Comparison of ENCODE assay signal across 18 mouse cellular contexts in the genomic region with DNA sequence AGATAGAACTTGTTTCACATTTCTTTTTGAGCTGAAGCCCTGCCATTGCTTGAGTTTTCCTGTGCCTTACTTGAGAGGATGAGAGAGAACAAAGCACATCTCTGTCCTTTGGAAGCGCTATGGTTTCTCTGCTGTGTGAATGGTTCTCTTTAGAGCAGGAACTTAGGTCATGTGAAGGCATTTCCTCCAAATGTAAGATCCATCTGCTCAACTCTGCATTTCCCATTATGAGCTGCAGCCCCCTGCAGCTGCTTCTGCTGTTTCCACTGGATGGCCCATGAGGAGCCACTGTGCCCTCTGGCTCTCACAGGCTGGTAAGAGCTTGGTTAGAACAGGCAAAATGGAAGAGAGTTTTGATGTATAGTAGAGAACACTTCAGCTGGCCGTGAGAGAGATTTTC.
DNase-seq lines count a peak whose midpoint lies in the region; ATAC-seq and TF ChIP-seq lines count a peak whose summit lies in the region.
"Had no signal": no experiment of that assay in that cellular context is flagged by ENCODE, and none has a peak within 500 bp of the region (broad histone marks: within the 10 kb centered on the region; RNA-seq: fewer than 3 reads in every experiment).

No protein-coding gene starts in this region.

- H3K36me3 ChIP-seq in forebrain, postnatal 0 days (ENCODE audit: insufficient read depth) = no peaks in the 10 kb centered on the region
- H3K36me3 ChIP-seq in forebrain, embryonic 14.5 days (ENCODE audit: control insufficient read depth, insufficient read depth, low read length) = no peaks in the 10 kb centered on the region
- no peaks in the 10 kb centered on the region for H3K36me3 ChIP-seq in liver, adult 2 months (ENCODE audit: control insufficient read depth, insufficient read depth, low read length)
- no peaks in the 10 kb centered on the region for H3K36me3 ChIP-seq in liver, embryonic 11.5 days (ENCODE audit: control insufficient read depth, insufficient read depth, low read length)
- H3K36me3 ChIP-seq in heart, embryonic 15.5 days = no peaks in the 10 kb centered on the region
- H3K36me3 ChIP-seq: limb, embryonic 13.5 days; neural tube, embryonic 13.5 days had no signal

- TF ChIP-seq POLR2A in liver, adult 2 months (IDR thresholded peaks at IDR 0.05; ENCODE audit: extremely low read depth, insufficient read depth, low read length) = no peak

- no peaks in the 10 kb centered on the region for H3K79me2 ChIP-seq in liver, adult 2 months (ENCODE audit: control insufficient read depth, insufficient read depth, low read length)

- H3K27ac ChIP-seq in forebrain, postnatal 0 days (ENCODE audit: low read depth, low read length) = no peak overlapping the region
- no peak overlapping the region for H3K27ac ChIP-seq in forebrain, embryonic 14.5 days (ENCODE audit: low read depth, low read length)
- no peak overlapping the region for H3K27ac ChIP-seq in liver, adult 2 months (replicated peaks; ENCODE audit: insufficient read depth, low read depth, low read length)
- no peak overlapping the region for H3K27ac ChIP-seq in liver, embryonic 11.5 days (ENCODE audit: low read depth, low read length)
- H3K27ac ChIP-seq in heart, embryonic 15.5 days = no peak overlapping the region
- H3K27ac ChIP-seq: forebrain, embryonic 13.5 days; limb, embryonic 13.5 days; neural tube, embryonic 13.5 days; stomach, postnatal 0 days had no signal

- peak; percentile 25 for ATAC-seq in forebrain, postnatal 0 days
- ATAC-seq in forebrain, embryonic 14.5 days = no peak
- no peak for ATAC-seq in liver, embryonic 11.5 days (replicated peaks; ENCODE audit: low FRiP score)
- 0 out of 2 replicates have a peak, but pooled peaks have one; percentile 27 for ATAC-seq in heart, embryonic 15.5 days (replicated peaks; ENCODE audit: insufficient number of reproducible peaks, insufficient read depth, low FRiP score, low read depth)
- ATAC-seq: forebrain, embryonic 13.5 days; lung, postnatal 0 days had no signal

- no peak for DNase-seq in forebrain, postnatal 0 days
- DNase-seq in forebrain, embryonic 14.5 days (ENCODE audit: low spot score) = no peak
- DNase-seq in liver, adult 2 months (ENCODE audit: extremely low read depth, low read depth, low spot score) = peak; percentile 8
- no peak for DNase-seq in liver, embryonic 11.5 days (ENCODE audit: low spot score)
- peak; percentile 12 for DNase-seq in skeletal muscle tissue, adult 2 months (ENCODE audit: low read depth, low spot score)
- DNase-seq in adrenal gland, adult 2 months = no peak
- DNase-seq in adrenal gland, postnatal 25 days = no peak
- DNase-seq: cerebellum, postnatal 14 days; kidney, postnatal 25 days; midbrain, embryonic 14.5 days; spleen, adult 18-20 months; thymus, postnatal 4 days had no signal

- WGBS in forebrain, postnatal 0 days = 74% methylated on average over 2 of the region's 2 CpGs
- 78% methylated on average over 2 of the region's 2 CpGs for WGBS in forebrain, embryonic 14.5 days
- WGBS in liver, adult 2 months = 78% methylated on average over 2 of the region's 2 CpGs
- WGBS in liver, embryonic 11.5 days = 44% methylated on average over 2 of the region's 2 CpGs
- WGBS in heart, embryonic 15.5 days = 58% methylated on average over 2 of the region's 2 CpGs

- no peak overlapping the region for H3K4me2 ChIP-seq in forebrain, postnatal 0 days (ENCODE audit: low read depth)
- H3K4me2 ChIP-seq in forebrain, embryonic 14.5 days (ENCODE audit: low read length) = no peak overlapping the region
- no peak overlapping the region for H3K4me2 ChIP-seq in liver, embryonic 11.5 days
- H3K4me2 ChIP-seq in heart, embryonic 15.5 days = no peak overlapping the region
- H3K4me2 ChIP-seq: forebrain, embryonic 13.5 days; limb, embryonic 13.5 days; neural tube, embryonic 13.5 days had no signal

- H3K9me3 ChIP-seq in forebrain, postnatal 0 days (ENCODE audit: low read length) = no peaks in the 10 kb centered on the region
- no peaks in the 10 kb centered on the region for H3K9me3 ChIP-seq in forebrain, embryonic 14.5 days (replicated peaks; ENCODE audit: control insufficient read depth, low read length)
- H3K9me3 ChIP-seq in liver, embryonic 11.5 days (ENCODE audit: control insufficient read depth, low read length) = no peaks in the 10 kb centered on the region
- no peaks in the 10 kb centered on the region for H3K9me3 ChIP-seq in heart, embryonic 15.5 days (replicated peaks)
- H3K9me3 ChIP-seq: forebrain, embryonic 13.5 days; limb, embryonic 13.5 days; neural tube, embryonic 13.5 days had no signal

- H3K9ac ChIP-seq in forebrain, postnatal 0 days = no peak overlapping the region
- no peak overlapping the region for H3K9ac ChIP-seq in forebrain, embryonic 14.5 days (ENCODE audit: low read length)
- H3K9ac ChIP-seq in liver, adult 2 months (ENCODE audit: low read depth, low read length) = no peak overlapping the region
- H3K9ac ChIP-seq in liver, embryonic 11.5 days (ENCODE audit: low read depth, low read length) = no peak overlapping the region
- H3K9ac ChIP-seq in heart, embryonic 15.5 days = no peak overlapping the region
- H3K9ac ChIP-seq: forebrain, embryonic 13.5 days; limb, embryonic 13.5 days; neural tube, embryonic 13.5 days had no signal

- no peak for TF ChIP-seq CTCF in forebrain, postnatal 0 days (IDR thresholded peaks at IDR 0.05; ENCODE audit: low read depth)
- no peak for TF ChIP-seq CTCF in liver, adult 2 months (IDR thresholded peaks at IDR 0.05; ENCODE audit: low read depth, low read length)

- no peak overlapping the region for H3K4me3 ChIP-seq in forebrain, postnatal 0 days (ENCODE audit: low read depth, low read length)
- no peak overlapping the region for H3K4me3 ChIP-seq in forebrain, embryonic 14.5 days (ENCODE audit: low read depth, low read length)
- no peak overlapping the region for H3K4me3 ChIP-seq in liver, adult 2 months (ENCODE audit: insufficient read depth, low read depth, low read length)
- H3K4me3 ChIP-seq in liver, embryonic 11.5 days (ENCODE audit: low read depth, low read length) = no peak overlapping the region
- no peak overlapping the region for H3K4me3 ChIP-seq in heart, embryonic 15.5 days
- H3K4me3 ChIP-seq: forebrain, embryonic 13.5 days; limb, embryonic 13.5 days; neural tube, embryonic 13.5 days had no signal

- no peaks in the 10 kb centered on the region for H3K27me3 ChIP-seq in forebrain, postnatal 0 days (ENCODE audit: insufficient read depth, low read length)
- no peaks in the 10 kb centered on the region for H3K27me3 ChIP-seq in forebrain, embryonic 14.5 days (replicated peaks; ENCODE audit: control insufficient read depth, insufficient read depth, low read length)
- H3K27me3 ChIP-seq in liver, adult 2 months (ENCODE audit: control insufficient read depth, insufficient read depth, low read length) = no peaks in the 10 kb centered on the region
- H3K27me3 ChIP-seq in liver, embryonic 11.5 days (replicated peaks; ENCODE audit: control insufficient read depth, insufficient read depth, low read length) = no peaks in the 10 kb centered on the region
- no peaks in the 10 kb centered on the region for H3K27me3 ChIP-seq in heart, embryonic 15.5 days
- H3K27me3 ChIP-seq: forebrain, embryonic 13.5 days; limb, embryonic 13.5 days; neural tube, embryonic 13.5 days had no signal

- no peaks in the 10 kb centered on the region for H3K4me1 ChIP-seq in forebrain, postnatal 0 days (ENCODE audit: insufficient read depth)
- H3K4me1 ChIP-seq in forebrain, embryonic 14.5 days (ENCODE audit: control insufficient read depth, insufficient read depth, low read length) = no peaks in the 10 kb centered on the region
- no peaks in the 10 kb centered on the region for H3K4me1 ChIP-seq in liver, adult 2 months (ENCODE audit: control insufficient read depth, insufficient read depth, low read length)
- no peaks in the 10 kb centered on the region for H3K4me1 ChIP-seq in liver, embryonic 11.5 days (replicated peaks; ENCODE audit: control insufficient read depth, insufficient read depth, low read length)
- no peaks in the 10 kb centered on the region for H3K4me1 ChIP-seq in heart, embryonic 15.5 days (replicated peaks)
- H3K4me1 ChIP-seq: forebrain, embryonic 13.5 days; limb, embryonic 13.5 days had no signal

Comparison
In these comparisons a context has a peak if more than half of its experiments do, and no peak if none do; other contexts are left out.
1. ATAC-seq: peak in forebrain, postnatal 0 days (single experiment) and heart, embryonic 15.5 days (single experiment); none in forebrain, embryonic 14.5 days (single experiment) and liver, embryonic 11.5 days (single experiment).
2. DNase-seq: peak in liver, adult 2 months (single experiment) and skeletal muscle tissue, adult 2 months (single experiment); none in forebrain, postnatal 0 days (single experiment), forebrain, embryonic 14.5 days (single experiment), liver, embryonic 11.5 days (single experiment), adrenal gland, adult 2 months (single experiment) and adrenal gland, postnatal 25 days (single experiment).